Mouse (Mus musculus) midbrain, embryonic 12.5 days (tissue): ENCODE measurements around the gene Olfr545. TPM values are rescaled to one million over a fixed set of nuclear protein-coding genes. Genes with fewer than 3 reads are reported as not detected.
A peak's percentile ranks its signal among the peaks of the same experiment; 100 is the strongest.

Source experiments
- ATAC-seq: fragments of 200-750 bp; cut with Nextera tagmentation; 2 replicates; pipeline ENCODE4 v1.8.0; 2017; ENCODE audit warnings: low read depth, moderate TSS enrichment, moderate library complexity; ENCODE audit not compliant: low FRiP score
- H3K27ac ChIP-seq: fragments of 300-500 bp; sonication (generic); replicated peaks from 2 replicates; pipeline ENCODE4 v1.5.1; 2016; ENCODE audit warnings: mild to moderate bottlenecking
- H3K27me3 ChIP-seq: fragments of 300-500 bp; sonication (generic); 2 replicates; pipeline ENCODE4 v1.6.1; 2016; ENCODE audit warnings: mild to moderate bottlenecking
- H3K36me3 ChIP-seq: fragments of 300-500 bp; sonication (generic); 2 replicates; pipeline ENCODE4 v1.6.1; 2016
- H3K4me1 ChIP-seq: fragments of 300-500 bp; sonication (generic); 2 replicates; pipeline ENCODE4 v1.6.1; 2016
- H3K4me2 ChIP-seq: fragments of 300-500 bp; sonication (generic); replicated peaks from 2 replicates; pipeline ENCODE4 v1.6.1; 2016; ENCODE audit warnings: mild to moderate bottlenecking, moderate library complexity
- H3K4me3 ChIP-seq: fragments of 300-500 bp; sonication (generic); 2 replicates; pipeline ENCODE4 v1.5.1; 2016; ENCODE audit warnings: mild to moderate bottlenecking
- H3K9ac ChIP-seq: fragments of 300-500 bp; sonication (generic); replicated peaks from 2 replicates; pipeline ENCODE4 v1.6.1; 2016; ENCODE audit warnings: mild to moderate bottlenecking, moderate library complexity
- H3K9me3 ChIP-seq: fragments of 300-500 bp; sonication (generic); 2 replicates; pipeline ENCODE4 v1.6.1; 2016; ENCODE audit warnings: mild to moderate bottlenecking
- WGBS: fragments of 180-500 bp; shearing (Covaris S2); methylation state at CpG from one replicate; pipeline ENCODE4 v1.1.7; 2016; 5-methylcytosine and 5-hydroxymethylcytosine counted together
- polyA plus RNA-seq: library from polyadenylated mRNA; unstranded; fragments of >200 nt; fragmentation: Nextera tagmentation; extraction: Ambion mirVana; gene quantifications from 2 replicates; pipeline ENCODE4 v1.2.1, GENCODE M21; 2016

Gene Olfr545
- 0.11 and 0.14 TPM in 2 replicates for polyA plus RNA-seq

- no peak for ATAC-seq
- 74% methylated on average over 3 of the region's 3 CpGs for WGBS
- H3K36me3 ChIP-seq: no peaks in the 10 kb centered on the region
- H3K9ac ChIP-seq: no peak within 1 kb of the TSS
- H3K4me2 ChIP-seq: no peak within 1 kb of the TSS
- no peak within 1 kb of the TSS for H3K27ac ChIP-seq
- H3K9me3 ChIP-seq: no peaks in the 10 kb centered on the region
- no peaks in the 10 kb centered on the region for H3K27me3 ChIP-seq
- H3K4me3 ChIP-seq: no peak within 1 kb of the TSS
- H3K4me1 ChIP-seq: no peaks in the 10 kb centered on the region
These were observed at the start of gene Olfr545 for GRCm38 (mm10) chr7:102499473-102499872. Gene Olfr545, minus strand, starts transcription at chr7:102499573.

- no peaks in the 10 kb centered on the region for H3K4me1 ChIP-seq
- H3K4me3 ChIP-seq: no peak overlapping the region
- no peak overlapping the region for H3K9ac ChIP-seq
- H3K4me2 ChIP-seq: no peak overlapping the region
- no peaks in the 10 kb centered on the region for H3K9me3 ChIP-seq
- no peaks in the 10 kb centered on the region for H3K36me3 ChIP-seq
- no peaks in the 10 kb centered on the region for H3K27me3 ChIP-seq
- 65% methylated on average over 3 of the region's 3 CpGs for WGBS
- no peak overlapping the region for H3K27ac ChIP-seq
- no peak for ATAC-seq
These were observed 41.9 kb upstream of the Olfr545 start for GRCm38 (mm10) chr7:102541251-102541650.

GRCm38 (mm10) chr7:102540596-102540995, 41.2 kb upstream of the Olfr545 start, which contains the start of gene Olfr548-ps1:
Gene Olfr548-ps1, plus strand, starts transcription at chr7:102540896.
- Histone ChIP-seq H3K4me3 (no peak within 1 kb of the TSS), H3K4me2 (no peak within 1 kb of the TSS), H3K9ac (no peak within 1 kb of the TSS), H3K4me1 (no peaks in the 10 kb centered on the region), H3K27me3 (no peaks in the 10 kb centered on the region), H3K36me3 (no peaks in the 10 kb centered on the region), H3K27ac (no peak within 1 kb of the TSS), H3K9me3 (no peaks in the 10 kb centered on the region)
- 85% methylated on average over 2 of the region's 2 CpGs for WGBS
- no peak for ATAC-seq

GRCm38 (mm10) chr7:102534449-102534848, 35.1 kb upstream of the Olfr545 start, which contains the start of gene Olfr547:
Gene Olfr547, plus strand, starts transcription at chr7:102534749.
- Histone ChIP-seq H3K27me3 (no peaks in the 10 kb centered on the region), H3K4me2 (no peak within 1 kb of the TSS), H3K36me3 (no peaks in the 10 kb centered on the region), H3K9me3 (no peaks in the 10 kb centered on the region), H3K4me3 (no peak within 1 kb of the TSS), H3K27ac (no peak within 1 kb of the TSS), H3K4me1 (no peaks in the 10 kb centered on the region), H3K9ac (no peak within 1 kb of the TSS)
- 78% methylated on average over 1 of the region's 1 CpGs for WGBS
- ATAC-seq: no peak

- Histone ChIP-seq H3K27ac (no peak overlapping the region), H3K36me3 (no peaks in the 10 kb centered on the region), H3K4me3 (no peak overlapping the region), H3K4me2 (no peak overlapping the region), H3K9ac (no peak overlapping the region), H3K27me3 (no peaks in the 10 kb centered on the region), H3K4me1 (no peaks in the 10 kb centered on the region), H3K9me3 (no peaks in the 10 kb centered on the region)
- ATAC-seq: no peak
- WGBS: 89% methylated on average over 1 of the region's 1 CpGs
These were observed 29.7 kb upstream of the Olfr545 start for GRCm38 (mm10) chr7:102529052-102529451.

GRCm38 (mm10) chr7:102517051-102517335, 17.6 kb upstream of the Olfr545 start:
- ATAC-seq: no peak

GRCm38 (mm10) chr7:102516261-102517050, 17.1 kb upstream of the Olfr545 start:
- no peak for ATAC-seq
- no peak overlapping the region for H3K9ac ChIP-seq
- WGBS: 83% methylated on average over 10 of the region's 10 CpGs
- no peaks in the 10 kb centered on the region for H3K36me3 ChIP-seq
- peaks cover 21% of the 10 kb centered on the region for H3K27me3 ChIP-seq
- H3K4me1 ChIP-seq: 0 out of 2 replicates have a peak, but pooled peaks cover 3% of the 10 kb centered on the region
- H3K27ac ChIP-seq: no peak overlapping the region
- no peaks in the 10 kb centered on the region for H3K9me3 ChIP-seq
- no peak overlapping the region for H3K4me3 ChIP-seq
- no peak overlapping the region for H3K4me2 ChIP-seq

More at GRCm38 (mm10) chr7:102517051-102517335, 17.6 kb upstream of the Olfr545 start:
- Histone ChIP-seq H3K4me2 (no peak overlapping the region), H3K4me3 (no peak overlapping the region), H3K27me3 (peaks cover 16% of the 10 kb centered on the region), H3K36me3 (no peaks in the 10 kb centered on the region), H3K9ac (no peak overlapping the region), H3K4me1 (0 out of 2 replicates have a peak, but pooled peaks cover 3% of the 10 kb centered on the region), H3K9me3 (no peaks in the 10 kb centered on the region), H3K27ac (no peak overlapping the region)
- 82% methylated on average over 2 of the region's 2 CpGs for WGBS

- no peak overlapping the region for H3K9ac ChIP-seq
- no peak overlapping the region for H3K27ac ChIP-seq
- 84% methylated on average over 4 of the region's 4 CpGs for WGBS
- no peak overlapping the region for H3K4me2 ChIP-seq
- ATAC-seq: no peak
- no peak overlapping the region for H3K4me3 ChIP-seq
- H3K4me1 ChIP-seq: 0 out of 2 replicates have a peak, but pooled peaks cover 3% of the 10 kb centered on the region
- no peaks in the 10 kb centered on the region for H3K9me3 ChIP-seq
- H3K27me3 ChIP-seq: peaks cover 25% of the 10 kb centered on the region
- no peaks in the 10 kb centered on the region for H3K36me3 ChIP-seq
These were observed 14.8 kb upstream of the Olfr545 start for GRCm38 (mm10) chr7:102514144-102514543.

GRCm38 (mm10) chr7:102512814-102513435, 13.6 kb upstream of the Olfr545 start:
- no peaks in the 10 kb centered on the region for H3K9me3 ChIP-seq
- H3K4me2 ChIP-seq: peak overlapping the region; percentile 84
- 0 out of 2 replicates have a peak, but pooled peaks cover 3% of the 10 kb centered on the region for H3K4me1 ChIP-seq
- ATAC-seq: peak; percentile 95
- H3K27ac ChIP-seq: no peak overlapping the region
- H3K4me3 ChIP-seq: peak overlapping the region; percentile 53
- peak overlapping the region; percentile 75 for H3K9ac ChIP-seq
- no peaks in the 10 kb centered on the region for H3K36me3 ChIP-seq
- under 1% methylated on average over 54 of the region's 54 CpGs for WGBS
- peaks cover 25% of the 10 kb centered on the region for H3K27me3 ChIP-seq

- Histone ChIP-seq H3K4me2 (no peak overlapping the region), H3K27me3 (peaks cover 25% of the 10 kb centered on the region), H3K4me3 (no peak overlapping the region), H3K9ac (no peak overlapping the region), H3K27ac (no peak overlapping the region), H3K4me1 (0 out of 2 replicates have a peak, but pooled peaks cover 3% of the 10 kb centered on the region), H3K9me3 (no peaks in the 10 kb centered on the region), H3K36me3 (no peaks in the 10 kb centered on the region)
- WGBS: 93% methylated on average over 10 of the region's 10 CpGs
- ATAC-seq: no peak
These were observed 12.6 kb upstream of the Olfr545 start for GRCm38 (mm10) chr7:102511927-102512326.

- peaks cover 25% of the 10 kb centered on the region for H3K27me3 ChIP-seq
- no peak for ATAC-seq
- 0 out of 2 replicates have a peak, but pooled peaks cover 3% of the 10 kb centered on the region for H3K4me1 ChIP-seq
- no peak overlapping the region for H3K4me3 ChIP-seq
- no peaks in the 10 kb centered on the region for H3K9me3 ChIP-seq
- no peak overlapping the region for H3K27ac ChIP-seq
- no peak overlapping the region for H3K4me2 ChIP-seq
- H3K9ac ChIP-seq: no peak overlapping the region
- H3K36me3 ChIP-seq: no peaks in the 10 kb centered on the region
- 75% methylated on average over 7 of the region's 7 CpGs for WGBS
These were observed 10.4 kb upstream of the Olfr545 start for GRCm38 (mm10) chr7:102509726-102510125.

- Histone ChIP-seq H3K9me3 (no peaks in the 10 kb centered on the region), H3K4me2 (no peak overlapping the region), H3K4me1 (0 out of 2 replicates have a peak, but pooled peaks cover 3% of the 10 kb centered on the region), H3K4me3 (no peak overlapping the region), H3K27me3 (peaks cover 17% of the 10 kb centered on the region), H3K27ac (no peak overlapping the region), H3K9ac (no peak overlapping the region), H3K36me3 (no peaks in the 10 kb centered on the region)
- 84% methylated on average over 6 of the region's 6 CpGs for WGBS
- ATAC-seq: no peak
These were observed 9.3 kb upstream of the Olfr545 start for GRCm38 (mm10) chr7:102508666-102509065.
